Mouse (Mus musculus) MEL (cell line): ENCODE measurements around the gene Irf2bp1.

ENCODE experiments used
- CHD2 ChIP-seq: IDR thresholded peaks from 2 replicates; pipeline ENCODE4 v1.6.1; 2011; ENCODE audit warnings: low read length, improper control_type of control experiment
- CTCF ChIP-seq, 3 experiments: IDR thresholded peaks in 2 of 3; conservative IDR thresholded peaks in 1 of 3; 2 replicates each; pipeline ENCODE4 v1.5.1; 2011 to 2012; ENCODE audit warnings: low read length in 3 of 3, low read depth in 2 of 3, mild to moderate bottlenecking in 2 of 3, improper control_type of control experiment in 1 of 3, inconsistent platforms in 1 of 3, mixed read lengths in 1 of 3, moderate library complexity in 1 of 3; ENCODE audit not compliant: control insufficient read depth in 1 of 3, insufficient read depth in 1 of 3, poor library complexity in 1 of 3, severe bottlenecking in 1 of 3
- EP300 ChIP-seq, 2 experiments: IDR thresholded peaks; 2 replicates each; pipeline ENCODE4 v1.6.1; 2011; ENCODE audit warnings: improper control_type of control experiment in 2 of 2, low read length in 2 of 2, low read depth in 1 of 2, mild to moderate bottlenecking in 1 of 2
- JUND ChIP-seq: IDR thresholded peaks from 2 replicates; pipeline ENCODE4 v1.6.1; 2011; ENCODE audit warnings: low read depth, mild to moderate bottlenecking, improper control_type of control experiment, low read length
- KAT2A ChIP-seq: conservative IDR thresholded peaks from 2 replicates; pipeline ENCODE4 v1.6.1; 2012; ENCODE audit warnings: low read depth, low read length, improper control_type of control experiment, inconsistent platforms
- MAX ChIP-seq: IDR thresholded peaks from 2 replicates; pipeline ENCODE4 v1.6.1; 2011; ENCODE audit warnings: low read length, improper control_type of control experiment
- POLR2A ChIP-seq, 2 experiments: IDR thresholded peaks; 2 replicates each; pipeline ENCODE4 v1.6.1; 2011 to 2012; ENCODE audit warnings: low read length in 2 of 2, mild to moderate bottlenecking in 2 of 2, control low read depth in 1 of 2, improper control_type of control experiment in 1 of 2, low read depth in 1 of 2, moderate library complexity in 1 of 2; ENCODE audit not compliant: control insufficient read depth in 1 of 2, insufficient read depth in 1 of 2, poor library complexity in 1 of 2
- POLR2AphosphoS5 ChIP-seq: IDR thresholded peaks from 2 replicates; pipeline ENCODE4 v1.6.1; 2012; ENCODE audit warnings: low read depth, borderline replicate concordance, mild to moderate bottlenecking, inconsistent platforms, low read length, moderate library complexity, mixed read lengths
- RAD21 ChIP-seq: IDR thresholded peaks from 2 replicates; pipeline ENCODE4 v1.6.1; 2011; ENCODE audit warnings: mild to moderate bottlenecking, low read depth, low read length, improper control_type of control experiment
- SMC3 ChIP-seq: IDR thresholded peaks from 2 replicates; pipeline ENCODE4 v1.6.1; 2011; ENCODE audit warnings: low read depth, low read length, improper control_type of control experiment
- TAL1 ChIP-seq: IDR thresholded peaks from 2 replicates; pipeline ENCODE4 v1.6.1; 2012; ENCODE audit warnings: mild to moderate bottlenecking, inconsistent platforms, low read length, moderate library complexity, mixed read lengths
- TCF12 ChIP-seq: IDR thresholded peaks from 2 replicates; pipeline ENCODE4 v1.6.1; 2014; ENCODE audit warnings: low read depth, mild to moderate bottlenecking, inconsistent platforms, low read length, improper control_type of control experiment, moderate library complexity
- USF1 ChIP-seq: IDR thresholded peaks from 2 replicates; pipeline ENCODE4 v1.6.1; 2014; ENCODE audit warnings: low read depth, mild to moderate bottlenecking, inconsistent platforms, low read length, improper control_type of control experiment, moderate library complexity
- ZNF384 ChIP-seq: IDR thresholded peaks from 2 replicates; pipeline ENCODE4 v1.6.1; 2012; ENCODE audit warnings: low read depth, mild to moderate bottlenecking, inconsistent platforms, low read length, improper control_type of control experiment

GRCm38 (mm10) chr7:18967603-18968002 lies 36.2 kb upstream of the Irf2bp1 start:
- no peak for TF ChIP-seq POLR2A (IDR thresholded peaks at IDR 0.05; ENCODE audit: control insufficient read depth in 1 of 2, insufficient read depth in 1 of 2, low read depth in 1 of 2, low read length in 2 of 2, poor library complexity in 1 of 2)
- no peak for TF ChIP-seq JUND
- TF ChIP-seq EP300 (IDR thresholded peaks at IDR 0.05; ENCODE audit: low read depth in 1 of 2, low read length in 2 of 2), result no peak
- no peak for TF ChIP-seq ZNF384
- TF ChIP-seq TCF12, result no peak
- TF ChIP-seq CTCF (IDR thresholded peaks at IDR 0.05 in 2 of 3, conservative IDR thresholded peaks at IDR 0.05 in 1 of 3; ENCODE audit: control insufficient read depth in 1 of 3, insufficient read depth in 1 of 3, low read depth in 2 of 3, low read length in 3 of 3, poor library complexity in 1 of 3, severe bottlenecking in 1 of 3), result no peak
- no peak for TF ChIP-seq USF1
- no peak for TF ChIP-seq SMC3
- TF ChIP-seq POLR2AphosphoS5, result no peak
- no peak for TF ChIP-seq MAX
- TF ChIP-seq TAL1, result no peak
- no peak for TF ChIP-seq KAT2A
- TF ChIP-seq RAD21, result no peak
- no peak for TF ChIP-seq CHD2
